Mouse (Mus musculus) intestine, embryonic 14.5 days (tissue): ENCODE results near the gene Ptprn2. TPM values are rescaled to one million over a fixed set of nuclear protein-coding genes. Genes with fewer than 3 reads are reported as not detected.

Source experiments
- ATAC-seq: fragments of 200-750 bp; cut with Nextera tagmentation; replicated peaks from 2 replicates; pipeline ENCODE4 v1.8.0; 2017; ENCODE audit warnings: low read depth, moderate number of reproducible peaks, moderate TSS enrichment, moderate library complexity; ENCODE audit not compliant: low FRiP score, low TSS enrichment
- DNase-seq: peaks from one replicate; pipeline ENCODE4 v3.0.0-alpha.2; 2018; ENCODE audit warnings: low spot score
- H3K27ac ChIP-seq: fragments of 300-500 bp; sonication (generic); 2 replicates; pipeline ENCODE4 v1.5.1; 2014; ENCODE audit warnings: low read depth, mild to moderate bottlenecking, control low read depth
- H3K27me3 ChIP-seq: fragments of 300-500 bp; sonication (generic); replicated peaks from 2 replicates; pipeline ENCODE4 v1.6.1; 2014; ENCODE audit warnings: low read length, control low read depth; ENCODE audit not compliant: control insufficient read depth, insufficient read depth
- H3K36me3 ChIP-seq: fragments of 300-500 bp; sonication (generic); 2 replicates; pipeline ENCODE4 v1.6.1; 2014; ENCODE audit warnings: low read length, control low read depth; ENCODE audit not compliant: control insufficient read depth, insufficient read depth
- H3K4me1 ChIP-seq: fragments of 300-500 bp; sonication (generic); replicated peaks from 2 replicates; pipeline ENCODE4 v1.6.1; 2014; ENCODE audit warnings: low read length, control low read depth, mixed read lengths; ENCODE audit not compliant: control insufficient read depth, insufficient read depth
- H3K4me2 ChIP-seq: fragments of 300-500 bp; sonication (generic); 2 replicates; pipeline ENCODE4 v1.6.1; 2014; ENCODE audit warnings: low read length
- H3K4me3 ChIP-seq: fragments of 300-500 bp; sonication (generic); 2 replicates; pipeline ENCODE4 v1.5.1; 2014; ENCODE audit warnings: low read depth, low read length, control low read depth, mixed read lengths
- H3K9ac ChIP-seq: fragments of 300-500 bp; sonication (generic); 2 replicates; pipeline ENCODE4 v1.6.1; 2014; ENCODE audit warnings: mild to moderate bottlenecking, low read length
- H3K9me3 ChIP-seq: fragments of 300-500 bp; sonication (generic); 2 replicates; pipeline ENCODE4 v1.6.1; 2016; ENCODE audit warnings: low read length, control low read depth; ENCODE audit not compliant: control insufficient read depth
- WGBS: fragments of 180-500 bp; shearing (Covaris S2); extraction: QIAGEN DNeasy Blood & Tissue Kit; methylation state at CpG from one replicate; pipeline ENCODE4 v1.1.7; 2014; 5-methylcytosine and 5-hydroxymethylcytosine counted together
- polyA plus RNA-seq: library from polyadenylated mRNA; unstranded; fragments of >200 nt; fragmentation: Nextera tagmentation; extraction: Ambion mirVana; gene quantifications from 2 replicates; pipeline ENCODE4 v1.2.1, GENCODE M21; 2014

Ptprn2 gene
- polyA plus RNA-seq, 1 experiment from 2014 or later = 2.0 TPM

DNA sequence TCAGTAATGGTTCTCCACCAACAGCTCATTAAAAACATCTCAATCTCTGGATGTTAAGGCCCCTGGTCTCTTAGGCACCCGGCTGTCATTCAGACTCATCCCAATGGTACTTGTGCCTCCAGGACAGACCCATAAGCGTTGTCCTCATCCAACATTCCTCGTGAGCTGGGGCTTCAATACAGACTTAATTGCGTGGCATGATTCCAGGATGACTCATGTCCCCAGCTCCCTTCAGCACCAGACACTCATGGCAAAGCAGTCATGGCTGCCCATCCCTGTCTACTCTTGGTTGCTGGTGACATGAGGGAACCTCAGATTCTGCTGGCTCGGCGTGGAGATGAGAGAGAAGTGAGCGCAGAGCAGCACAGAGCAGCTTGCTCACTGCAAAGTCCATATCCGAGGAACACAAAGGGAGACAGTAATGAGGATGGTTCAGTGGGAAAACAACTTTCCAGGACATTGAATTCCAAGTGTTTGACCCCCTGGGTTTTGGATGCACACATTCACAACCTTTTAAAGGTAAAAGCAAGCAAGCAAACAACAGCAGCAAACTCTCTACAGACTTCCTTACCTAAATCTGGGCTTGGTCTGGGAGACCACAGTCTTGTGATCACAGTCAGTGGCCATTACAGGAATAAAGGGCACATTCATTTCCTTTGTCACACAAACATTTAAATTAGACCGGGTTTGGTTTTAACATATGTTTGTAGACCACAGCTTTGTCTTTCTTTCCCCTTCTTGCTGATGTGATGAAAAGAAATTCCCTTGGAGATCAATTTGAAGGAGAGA lies 754.6 kb downstream of the Ptprn2 start:
- WGBS = 80% methylated on average over 9 of the region's 9 CpGs
- no peak overlapping the region for H3K4me2 ChIP-seq
- no peaks in the 10 kb centered on the region for H3K27me3 ChIP-seq
- ATAC-seq = no peak
- H3K9ac ChIP-seq = no peak overlapping the region
- no peak for DNase-seq
- no peaks in the 10 kb centered on the region for H3K9me3 ChIP-seq
- H3K36me3 ChIP-seq = no peaks in the 10 kb centered on the region
- no peak overlapping the region for H3K27ac ChIP-seq
- no peak overlapping the region for H3K4me3 ChIP-seq
- no peaks in the 10 kb centered on the region for H3K4me1 ChIP-seq

DNA sequence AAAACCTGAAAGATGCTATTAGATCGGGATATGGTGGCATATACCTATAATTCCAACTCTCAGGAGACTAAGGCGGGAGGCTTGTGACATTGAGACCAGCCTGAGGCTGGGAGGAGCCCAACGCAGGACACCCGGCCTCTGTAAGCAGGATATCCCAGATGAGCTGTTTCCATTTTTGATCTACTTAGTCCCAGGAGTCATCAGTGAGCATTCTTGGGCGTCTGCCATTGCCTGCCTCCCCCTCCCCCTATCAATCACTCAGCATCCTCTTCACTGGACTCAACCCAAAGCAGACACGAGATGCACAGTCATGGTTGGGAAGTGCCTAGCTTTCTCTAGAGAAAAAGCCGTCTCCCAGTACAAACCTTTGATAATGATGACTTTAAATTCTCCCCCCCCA lies 756.7 kb downstream of the Ptprn2 start:
- 60% methylated on average over 7 of the region's 7 CpGs for WGBS
- DNase-seq (no peak), ATAC-seq (no peak)
- H3K4me1 ChIP-seq = no peaks in the 10 kb centered on the region
- no peak overlapping the region for H3K9ac ChIP-seq
- no peaks in the 10 kb centered on the region for H3K9me3 ChIP-seq
- H3K36me3 ChIP-seq = no peaks in the 10 kb centered on the region
- H3K27ac ChIP-seq = no peak overlapping the region
- H3K27me3 ChIP-seq = no peaks in the 10 kb centered on the region
- no peak overlapping the region for H3K4me2 ChIP-seq
- H3K4me3 ChIP-seq = no peak overlapping the region

DNA sequence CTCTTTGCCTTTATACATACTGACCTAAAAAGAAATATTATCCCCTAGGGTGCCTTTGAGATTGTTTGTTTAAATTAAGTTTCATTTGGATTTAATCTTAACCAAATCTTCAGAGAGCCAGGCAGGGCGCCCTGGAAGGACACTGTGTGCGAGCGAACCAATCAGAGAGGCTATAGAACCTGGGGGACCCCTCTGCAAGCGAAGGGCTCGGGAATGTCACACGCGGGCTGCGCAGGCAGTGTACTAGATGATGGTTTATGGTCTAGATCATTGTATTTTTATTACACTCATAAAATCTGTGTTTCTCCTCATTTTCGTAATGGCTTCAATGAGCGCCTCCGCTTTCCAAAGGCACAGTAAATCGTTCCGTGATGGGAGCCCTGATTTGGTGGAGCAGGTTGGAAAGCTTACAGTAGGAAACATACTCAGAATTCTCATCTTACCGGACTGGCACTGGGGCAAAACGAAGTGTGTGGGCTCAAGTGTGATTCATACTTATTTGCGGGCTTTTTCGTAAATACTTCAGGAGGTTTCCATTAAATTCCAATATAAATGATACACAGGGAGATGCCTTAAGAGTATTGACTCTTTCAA lies 760.5 kb downstream of the Ptprn2 start:
- H3K36me3 ChIP-seq = no peaks in the 10 kb centered on the region
- H3K9ac ChIP-seq = no peak overlapping the region
- no peak for ATAC-seq
- WGBS = 68% methylated on average over 17 of the region's 17 CpGs
- no peak overlapping the region for H3K4me2 ChIP-seq
- no peaks in the 10 kb centered on the region for H3K27me3 ChIP-seq
- DNase-seq = no peak
- no peak overlapping the region for H3K4me3 ChIP-seq
- no peaks in the 10 kb centered on the region for H3K9me3 ChIP-seq
- no peaks in the 10 kb centered on the region for H3K4me1 ChIP-seq
- H3K27ac ChIP-seq = no peak overlapping the region

DNA sequence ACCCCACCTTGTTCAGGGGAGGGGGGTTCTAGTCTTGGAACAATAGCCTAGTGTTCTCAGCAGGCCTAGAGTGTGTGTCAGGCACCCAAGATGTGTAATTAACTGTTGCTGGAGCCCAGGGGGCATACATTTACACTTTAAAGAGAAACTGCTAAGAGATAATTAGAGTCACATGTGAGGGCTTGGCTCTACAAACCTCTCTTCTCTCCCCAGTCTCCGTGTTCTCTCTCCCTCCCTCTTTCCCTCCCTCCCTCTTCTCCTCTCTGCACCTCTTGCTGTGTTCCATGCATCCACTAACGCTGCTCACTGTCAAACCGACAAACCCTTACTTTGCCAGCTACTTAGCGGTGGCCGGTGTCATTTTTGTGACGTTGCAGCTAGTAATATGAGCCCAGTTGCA lies 764.9 kb downstream of the Ptprn2 start:
- ATAC-seq = no peak
- no peaks in the 10 kb centered on the region for H3K27me3 ChIP-seq
- H3K27ac ChIP-seq = no peak overlapping the region
- H3K4me2 ChIP-seq = no peak overlapping the region
- peaks cover 7% of the 10 kb centered on the region; the same call in 1 of the 2 replicates for H3K4me1 ChIP-seq
- no peaks in the 10 kb centered on the region for H3K9me3 ChIP-seq
- 17% methylated on average over 6 of the region's 6 CpGs for WGBS
- no peaks in the 10 kb centered on the region for H3K36me3 ChIP-seq
- H3K9ac ChIP-seq = no peak overlapping the region
- no peak overlapping the region for H3K4me3 ChIP-seq
- no peak for DNase-seq

DNA sequence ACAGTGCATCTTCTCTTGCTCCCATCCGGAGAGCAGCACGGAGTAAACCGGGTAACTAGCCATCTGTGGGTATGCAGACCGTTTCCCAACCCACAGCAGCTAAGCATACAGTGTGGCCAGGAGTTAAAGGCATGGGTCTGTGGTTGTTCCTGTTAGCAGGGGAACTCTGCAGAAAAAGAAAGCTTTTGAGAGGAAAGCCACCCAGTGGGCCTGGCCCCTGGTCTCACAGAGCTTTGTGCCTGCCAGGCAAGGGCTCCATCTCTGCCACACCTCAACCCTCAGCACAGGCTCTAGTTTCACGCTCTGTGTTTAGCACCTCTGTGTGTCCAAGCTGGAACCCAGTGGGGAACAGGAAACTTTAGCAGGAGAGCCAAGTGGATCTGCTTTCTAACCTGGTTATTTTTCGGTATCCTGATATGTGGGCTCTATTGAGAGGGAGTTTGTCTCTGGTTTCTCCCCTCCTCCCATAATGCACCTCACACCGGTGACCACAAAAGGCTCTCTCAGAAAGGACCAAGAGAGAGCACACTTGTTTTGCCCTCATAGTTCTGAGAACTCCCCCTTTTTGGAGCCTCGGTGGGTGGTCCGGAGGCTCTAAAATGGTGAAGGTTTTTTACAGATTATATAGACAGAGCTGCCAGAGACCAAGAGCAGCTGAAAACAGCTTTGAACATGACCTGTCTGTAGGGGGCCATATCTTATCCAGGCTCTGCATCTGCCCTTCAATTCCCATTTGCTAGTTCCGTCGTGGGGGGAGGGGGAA lies 766.3 kb downstream of the Ptprn2 start:
- DNase-seq (no peak), ATAC-seq (no peak)
- Histone ChIP-seq H3K27ac (no peak overlapping the region), H3K27me3 (no peaks in the 10 kb centered on the region), H3K36me3 (no peaks in the 10 kb centered on the region), H3K4me2 (no peak overlapping the region), H3K9ac (no peak overlapping the region), H3K4me1 (peaks cover 7% of the 10 kb centered on the region; the same call in 1 of the 2 replicates), H3K4me3 (no peak overlapping the region), H3K9me3 (no peaks in the 10 kb centered on the region)
- WGBS = 34% methylated on average over 11 of the region's 11 CpGs

DNA sequence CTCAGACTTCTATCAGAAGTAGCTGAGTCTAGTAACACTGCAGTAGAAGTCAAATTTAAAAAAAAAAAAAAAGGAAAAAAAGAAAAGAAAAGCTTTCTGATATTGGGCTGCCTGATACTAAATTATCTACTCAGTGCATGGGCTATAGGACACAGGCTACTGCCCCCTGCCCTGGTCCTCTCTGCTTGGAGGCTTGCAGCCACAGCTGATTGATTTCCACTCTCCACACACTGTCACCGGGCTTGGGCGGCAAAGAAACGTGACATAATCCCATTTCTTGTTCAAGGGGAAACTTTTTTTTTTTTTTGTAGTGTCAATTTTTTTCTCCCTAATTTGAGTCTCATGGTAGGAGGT lies 766.9 kb downstream of the Ptprn2 start:
- ATAC-seq = no peak
- Histone ChIP-seq H3K27me3 (no peaks in the 10 kb centered on the region), H3K4me3 (no peak overlapping the region), H3K4me2 (no peak overlapping the region), H3K9ac (no peak overlapping the region), H3K27ac (no peak overlapping the region), H3K36me3 (no peaks in the 10 kb centered on the region), H3K4me1 (peaks cover 7% of the 10 kb centered on the region; the same call in 1 of the 2 replicates), H3K9me3 (no peaks in the 10 kb centered on the region)
- 35% methylated on average over 3 of the region's 3 CpGs for WGBS
- no peak for DNase-seq

DNA sequence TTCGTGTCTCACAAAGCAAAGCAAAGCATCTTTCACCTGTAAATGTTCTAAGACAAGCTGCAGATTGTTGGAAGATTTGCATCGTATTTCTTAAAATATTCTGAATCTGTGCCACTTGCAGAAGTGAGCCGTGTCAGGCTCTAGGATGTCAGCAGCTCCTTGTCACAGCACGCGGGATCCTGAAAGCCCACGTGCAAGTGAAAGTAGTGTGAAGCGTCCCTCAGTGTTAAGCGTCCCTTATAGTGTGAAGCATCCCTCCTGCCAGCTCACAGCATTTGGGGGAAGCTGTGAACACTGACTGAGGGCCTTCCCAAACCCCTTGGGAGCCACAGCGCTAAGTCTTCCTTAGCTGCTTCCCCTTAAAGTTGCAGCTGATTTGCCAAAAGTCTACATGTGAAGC lies 768.8 kb downstream of the Ptprn2 start:
- Histone ChIP-seq H3K9me3 (no peaks in the 10 kb centered on the region), H3K36me3 (no peaks in the 10 kb centered on the region)
- no peak for DNase-seq

DNA sequence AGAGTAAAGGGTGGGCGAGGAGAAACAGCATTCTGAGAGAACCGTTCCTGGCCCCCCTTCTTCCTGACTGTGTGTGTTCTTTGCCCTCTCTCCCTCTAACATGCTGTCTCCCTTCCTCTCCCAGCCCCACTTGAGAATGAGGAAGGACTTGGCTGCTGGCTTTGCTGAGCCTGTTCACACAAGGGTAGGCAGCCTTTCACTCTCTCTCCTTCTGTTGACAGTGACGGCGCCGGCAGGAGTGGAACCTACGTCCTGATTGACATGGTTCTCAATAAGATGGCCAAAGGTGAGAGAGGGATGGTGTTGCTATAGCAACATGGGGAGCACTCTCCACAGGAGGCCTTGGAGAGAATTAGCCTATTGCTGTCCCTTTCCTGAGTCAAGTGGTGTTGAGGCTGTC lies 769.8 kb downstream of the Ptprn2 start:
- Histone ChIP-seq H3K4me1 (peaks cover 7% of the 10 kb centered on the region; the same call in 1 of the 2 replicates), H3K9ac (no peak overlapping the region), H3K4me3 (no peak overlapping the region), H3K4me2 (no peak overlapping the region), H3K27ac (no peak overlapping the region), H3K36me3 (no peaks in the 10 kb centered on the region), H3K27me3 (no peaks in the 10 kb centered on the region), H3K9me3 (no peaks in the 10 kb centered on the region)
- DNase-seq = no peak
- 49% methylated on average over 6 of the region's 6 CpGs for WGBS
- no peak for ATAC-seq

More for the DNA sequence above, 768.8 kb downstream of the Ptprn2 start:
- no peak overlapping the region for H3K4me2 ChIP-seq
- H3K27me3 ChIP-seq = no peaks in the 10 kb centered on the region
- H3K4me1 ChIP-seq = peaks cover 7% of the 10 kb centered on the region; the same call in 1 of the 2 replicates
- H3K9ac ChIP-seq = no peak overlapping the region
- no peak overlapping the region for H3K4me3 ChIP-seq
- no peak overlapping the region for H3K27ac ChIP-seq
- WGBS = 80% methylated on average over 9 of the region's 9 CpGs
- ATAC-seq = no peak
